Mouse (Mus musculus) midbrain, embryonic 14.5 days (tissue): ENCODE results near the gene Tedc2. TPM values are rescaled to one million over a fixed set of nuclear protein-coding genes. Genes with fewer than 3 reads are reported as not detected.
A peak's percentile ranks its signal among the peaks of the same experiment; 100 is the strongest.

Experiments
- ATAC-seq: fragments of 200-750 bp; cut with Nextera tagmentation; 2 replicates; pipeline ENCODE4 v1.8.0; 2017; ENCODE audit warnings: moderate number of reproducible peaks, moderate library complexity; ENCODE audit not compliant: low FRiP score, low TSS enrichment
- DNase-seq: peaks from one replicate; pipeline ENCODE4 v3.0.0-alpha.2; 2015
- H3K27ac ChIP-seq: fragments of 300-500 bp; sonication (generic); replicated peaks from 2 replicates; pipeline ENCODE4 v1.5.1; 2014; ENCODE audit warnings: mild to moderate bottlenecking, low read depth, low read length, moderate library complexity
- H3K27me3 ChIP-seq: fragments of 300-500 bp; sonication (generic); 2 replicates; pipeline ENCODE4 v1.6.1; 2014; ENCODE audit warnings: low read length, control low read depth, mixed read lengths; ENCODE audit not compliant: control insufficient read depth, insufficient read depth
- H3K36me3 ChIP-seq: fragments of 300-500 bp; sonication (generic); 2 replicates; pipeline ENCODE4 v1.6.1; 2014; ENCODE audit warnings: low read length, control low read depth; ENCODE audit not compliant: control insufficient read depth, insufficient read depth
- H3K4me1 ChIP-seq: fragments of 300-500 bp; sonication (generic); 2 replicates; pipeline ENCODE4 v1.6.1; 2014; ENCODE audit warnings: mild to moderate bottlenecking, antibody characterized with exemption, low read length, control low read depth; ENCODE audit not compliant: control insufficient read depth, insufficient read depth
- H3K4me2 ChIP-seq: fragments of 300-500 bp; sonication (generic); 2 replicates; pipeline ENCODE4 v1.6.1; 2014; ENCODE audit warnings: mild to moderate bottlenecking, low read length, moderate library complexity
- H3K4me3 ChIP-seq: fragments of 300-500 bp; sonication (generic); replicated peaks from 2 replicates; pipeline ENCODE4 v1.5.1; 2014; ENCODE audit warnings: low read depth, low read length
- H3K9ac ChIP-seq: fragments of 300-500 bp; sonication (generic); replicated peaks from 2 replicates; pipeline ENCODE4 v1.6.1; 2014; ENCODE audit warnings: mild to moderate bottlenecking, low read length, moderate library complexity
- H3K9me3 ChIP-seq: fragments of 300-500 bp; sonication (generic); 2 replicates; pipeline ENCODE4 v1.6.1; 2016; ENCODE audit warnings: low read length, control low read depth, mixed read lengths; ENCODE audit not compliant: control insufficient read depth
- WGBS: fragments of 180-500 bp; shearing (Covaris S2); extraction: QIAGEN DNeasy Blood & Tissue Kit; methylation state at CpG from one replicate; pipeline ENCODE4 v1.1.7; 2014; 5-methylcytosine and 5-hydroxymethylcytosine counted together
- polyA plus RNA-seq: library from polyadenylated mRNA; unstranded; fragments of >200 nt; fragmentation: Nextera tagmentation; extraction: Ambion mirVana; gene quantifications from 2 replicates; pipeline ENCODE4 v1.2.1, GENCODE M21; 2014

Gene Tedc2
- polyA plus RNA-seq, 1 experiment from 2014 or later = 9.0 TPM

DNA sequence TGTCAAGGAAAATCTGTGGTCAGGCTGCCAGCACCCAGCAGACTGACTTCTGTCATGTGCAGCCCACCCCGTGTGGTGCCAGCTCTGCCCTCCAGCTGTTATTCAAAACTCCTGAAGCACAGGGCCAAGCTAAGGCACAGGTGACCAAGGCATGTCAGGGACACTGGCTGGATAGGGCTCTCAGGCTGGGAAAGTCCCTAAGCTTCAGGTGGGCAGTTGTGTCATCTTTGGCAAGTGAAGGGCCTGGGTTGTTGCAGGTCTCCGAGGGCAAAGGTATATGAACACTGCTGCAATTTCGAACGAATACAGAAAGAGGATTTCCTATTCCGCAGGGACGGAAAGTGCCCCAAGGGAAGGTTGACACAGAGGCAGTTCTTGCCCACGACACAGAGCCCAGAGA is 15.8 kb downstream of the Tedc2 start:
- Histone ChIP-seq H3K27me3 (peaks cover 15% of the 10 kb centered on the region; the same call in 1 of the 2 replicates), H3K9ac (peak overlapping the region; percentile 87), H3K36me3 (no peaks in the 10 kb centered on the region), H3K4me2 (peak overlapping the region; percentile 94), H3K4me3 (peak overlapping the region; percentile 74), H3K4me1 (peaks cover 68% of the 10 kb centered on the region), H3K9me3 (no peaks in the 10 kb centered on the region), H3K27ac (peak overlapping the region; percentile 57)
- DNase-seq = no peak
- no peak for ATAC-seq
- WGBS = 11% methylated on average over 7 of the region's 7 CpGs

DNA sequence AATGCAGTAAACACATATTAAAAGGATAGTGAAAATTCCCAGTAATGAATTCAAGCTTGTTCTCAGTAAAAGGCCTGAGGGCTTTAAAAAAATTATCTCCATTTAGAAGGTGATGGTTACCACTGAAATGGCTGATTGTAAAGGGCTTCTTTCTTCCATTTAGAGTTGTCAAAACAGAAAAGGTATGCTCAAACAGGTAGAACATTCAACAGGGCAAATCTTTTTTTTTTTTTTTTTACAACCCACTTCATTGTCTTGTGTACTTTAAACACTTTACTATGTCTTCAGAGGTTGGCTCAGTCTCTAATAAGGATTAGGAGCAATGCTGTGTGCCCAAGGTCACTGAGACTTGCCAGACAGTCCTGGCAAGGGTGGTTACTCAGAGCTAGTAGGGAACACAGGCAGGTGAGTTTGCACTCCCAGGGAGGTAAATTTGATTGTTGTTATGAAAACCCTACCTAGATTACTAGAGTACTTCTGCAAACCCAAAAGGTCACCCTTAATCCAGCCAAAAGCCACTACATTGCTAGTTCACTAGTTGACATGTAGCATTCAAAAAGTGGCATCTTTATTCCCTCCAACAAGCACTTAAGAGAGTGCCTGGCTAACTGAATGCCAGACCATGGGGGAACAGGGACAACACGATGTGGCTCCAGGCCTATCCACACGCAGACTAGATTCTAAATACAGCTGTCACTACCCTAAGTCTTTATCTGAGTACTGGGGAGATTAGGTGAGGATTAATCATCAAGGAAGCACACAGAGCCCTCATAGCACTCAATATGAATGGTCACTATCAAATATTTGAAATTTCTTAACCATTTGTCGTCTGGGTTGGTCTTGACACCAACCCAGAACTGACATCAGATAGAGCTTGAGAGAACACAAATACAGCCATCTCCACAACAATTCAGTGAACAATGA is 16.8 kb downstream of the Tedc2 start:
- Histone ChIP-seq H3K36me3 (no peaks in the 10 kb centered on the region), H3K9ac (peak overlapping the region; percentile 87; the same call in 1 of the 2 replicates), H3K27ac (no peak overlapping the region), H3K9me3 (no peaks in the 10 kb centered on the region), H3K4me2 (peak overlapping the region; percentile 94), H3K27me3 (peaks cover 15% of the 10 kb centered on the region; the same call in 1 of the 2 replicates), H3K4me3 (peak overlapping the region; percentile 74; the same call in 1 of the 2 replicates), H3K4me1 (peaks cover 58% of the 10 kb centered on the region)
- 64% methylated on average over 3 of the region's 3 CpGs for WGBS
- DNase-seq (no peak), ATAC-seq (no peak)

DNA sequence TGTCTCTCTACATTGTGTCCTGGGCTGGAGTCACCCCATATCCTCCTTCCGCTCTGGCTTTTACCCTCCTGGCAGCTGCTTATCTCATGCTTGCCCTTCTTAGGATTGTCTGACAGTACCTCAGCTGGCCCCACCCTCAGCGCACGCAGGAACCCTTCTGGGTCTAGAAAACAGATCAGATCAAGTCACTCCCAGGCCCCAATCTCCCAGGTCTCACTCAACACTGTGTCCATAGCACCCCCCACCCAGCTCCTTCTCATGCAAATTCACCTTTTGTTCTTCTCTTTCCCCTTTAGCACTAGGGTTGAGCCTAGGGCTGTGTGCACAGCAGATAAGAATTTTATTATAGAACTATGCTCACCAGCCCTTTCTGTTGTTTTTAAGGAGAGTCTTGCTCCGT is 17.6 kb downstream of the Tedc2 start:
- Histone ChIP-seq H3K27ac (no peak overlapping the region; the same call in 1 of the 2 replicates), H3K4me3 (peak overlapping the region; percentile 8; the same call in 1 of the 2 replicates), H3K4me1 (peaks cover 50% of the 10 kb centered on the region), H3K36me3 (no peaks in the 10 kb centered on the region), H3K4me2 (peak overlapping the region; percentile 94), H3K9ac (no peak overlapping the region; the same call in 1 of the 2 replicates), H3K9me3 (no peaks in the 10 kb centered on the region), H3K27me3 (peaks cover 11% of the 10 kb centered on the region; the same call in 1 of the 2 replicates)
- DNase-seq (no peak), ATAC-seq (no peak)
- 38% methylated on average over 4 of the region's 4 CpGs for WGBS

DNA sequence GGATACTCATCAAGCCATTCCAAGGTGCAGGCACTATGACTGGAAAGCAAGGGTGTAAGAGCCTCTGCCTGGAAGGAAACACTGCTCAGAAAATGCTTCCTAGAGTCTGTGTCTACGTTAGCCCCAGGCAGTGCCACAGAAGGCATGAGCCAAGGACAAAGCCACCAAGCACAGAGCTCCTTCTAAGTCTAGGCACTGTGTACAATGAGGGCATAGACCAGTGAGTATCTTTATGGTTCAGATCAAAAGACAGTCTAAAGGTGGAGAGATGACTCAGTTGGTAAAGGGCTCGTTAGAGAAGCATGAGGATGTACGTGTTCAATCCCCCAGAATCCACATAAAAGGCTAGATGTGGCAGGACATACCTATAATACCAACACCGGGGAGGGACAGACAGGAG is 19.6 kb downstream of the Tedc2 start:
- Histone ChIP-seq H3K4me1 (peaks cover 31% of the 10 kb centered on the region), H3K9ac (no peak overlapping the region), H3K9me3 (no peaks in the 10 kb centered on the region), H3K4me3 (no peak overlapping the region), H3K36me3 (no peaks in the 10 kb centered on the region), H3K4me2 (no peak overlapping the region), H3K27me3 (no peaks in the 10 kb centered on the region), H3K27ac (no peak overlapping the region)
- WGBS = 83% methylated on average over 4 of the region's 4 CpGs
- ATAC-seq (no peak), DNase-seq (no peak)

DNA sequence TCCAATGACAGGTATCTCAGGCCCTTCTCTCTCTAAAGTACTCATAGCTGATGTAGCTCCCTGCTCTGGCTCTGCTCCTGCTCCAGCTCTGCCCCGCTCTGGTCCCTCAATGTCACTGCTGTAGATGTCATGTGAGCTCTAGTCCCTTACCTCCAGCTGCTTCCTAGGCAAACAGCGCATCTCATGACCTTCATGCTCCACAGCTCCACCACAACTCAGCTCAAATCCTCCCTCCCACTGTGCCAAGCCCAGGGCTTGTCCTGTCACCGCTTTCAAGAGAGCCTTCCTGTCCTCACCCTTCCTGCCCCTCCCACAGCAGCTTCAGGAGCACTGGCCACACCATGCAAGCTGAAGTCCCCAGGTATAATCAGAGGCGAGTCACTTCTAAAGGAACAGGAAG is 20.9 kb downstream of the Tedc2 start:
- no peak overlapping the region for H3K4me2 ChIP-seq
- no peak for DNase-seq
- no peaks in the 10 kb centered on the region for H3K27me3 ChIP-seq
- WGBS = 67% methylated on average over 4 of the region's 4 CpGs
- no peak overlapping the region for H3K9ac ChIP-seq
- no peak for ATAC-seq
- H3K9me3 ChIP-seq = no peaks in the 10 kb centered on the region
- H3K4me3 ChIP-seq = no peak overlapping the region
- H3K27ac ChIP-seq = no peak overlapping the region
- peaks cover 23% of the 10 kb centered on the region for H3K4me1 ChIP-seq
- H3K36me3 ChIP-seq = no peaks in the 10 kb centered on the region

DNA sequence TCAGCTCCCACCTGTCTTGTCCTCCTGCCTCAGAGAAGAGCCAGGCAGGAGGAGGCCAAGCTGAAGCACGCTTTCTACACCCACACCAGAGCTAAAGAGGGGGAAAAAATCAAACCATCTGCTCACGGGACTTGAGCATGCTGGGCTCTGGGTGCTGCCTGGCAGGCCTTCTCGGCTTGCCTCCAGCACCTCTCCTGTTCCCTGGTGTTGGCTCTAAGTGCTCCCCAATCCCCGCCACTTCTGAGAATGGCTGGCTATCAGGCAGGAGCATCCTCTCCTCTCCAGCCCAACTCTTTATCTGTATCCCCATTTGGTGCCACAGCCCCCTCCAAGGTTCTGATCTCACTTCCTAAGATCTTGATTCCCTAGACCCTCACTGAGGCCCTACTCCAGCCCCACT is 21.4 kb downstream of the Tedc2 start:
- Histone ChIP-seq H3K36me3 (0 out of 2 replicates have a peak, but pooled peaks cover 2% of the 10 kb centered on the region), H3K9ac (no peak overlapping the region)
- WGBS = 89% methylated on average over 4 of the region's 4 CpGs

DNA sequence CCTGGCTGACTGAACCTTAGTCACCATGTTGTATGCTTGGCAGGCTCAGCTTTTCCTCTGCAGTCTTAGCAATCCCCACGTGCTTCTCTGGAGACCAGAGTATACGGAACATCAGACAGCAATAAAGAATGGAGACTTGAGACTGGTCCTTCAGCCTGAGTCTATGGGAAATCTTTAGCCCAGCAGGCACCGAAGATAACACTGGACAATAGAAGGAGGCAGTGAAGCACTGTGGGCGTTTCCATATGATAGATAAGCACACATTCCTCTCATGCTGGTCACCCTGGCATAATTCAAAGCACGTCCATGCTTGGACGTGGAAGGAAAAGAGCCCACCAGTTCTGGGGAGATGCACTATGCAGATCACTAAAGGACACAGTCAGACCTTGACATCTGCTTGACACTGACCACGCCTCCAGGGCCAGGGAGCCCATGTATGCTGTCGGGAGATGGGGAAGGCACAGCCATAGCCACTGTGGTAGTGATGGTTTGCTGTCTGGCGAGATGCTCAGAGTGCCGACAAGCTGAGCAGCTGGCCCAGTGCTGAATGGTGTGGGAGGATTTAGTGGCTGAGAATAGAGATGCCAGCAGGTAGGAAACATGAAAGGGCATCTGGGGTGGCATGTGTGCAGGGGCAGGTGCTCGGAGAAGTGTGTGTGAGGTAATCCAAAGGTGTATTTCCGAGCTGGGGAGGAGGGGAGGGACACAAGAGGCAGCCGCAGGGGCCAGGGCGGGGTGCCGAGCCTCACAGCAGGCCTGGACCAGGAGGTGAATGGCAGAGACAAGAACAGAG is 23.4 kb downstream of the Tedc2 start:
- Histone ChIP-seq H3K4me3 (no peak overlapping the region), H3K4me1 (no peaks in the 10 kb centered on the region), H3K9ac (0 out of 2 replicates have a peak overlapping the region, but pooled peaks have one; percentile 16), H3K27ac (no peak overlapping the region), H3K36me3 (0 out of 2 replicates have a peak, but pooled peaks cover 3% of the 10 kb centered on the region), H3K9me3 (no peaks in the 10 kb centered on the region), H3K4me2 (no peak overlapping the region), H3K27me3 (no peaks in the 10 kb centered on the region)
- DNase-seq (no peak), ATAC-seq (no peak)
- WGBS = 59% methylated on average over 15 of the region's 15 CpGs

More for the DNA sequence above, 21.4 kb downstream of the Tedc2 start:
- H3K9me3 ChIP-seq = no peaks in the 10 kb centered on the region
- no peak overlapping the region for H3K4me2 ChIP-seq
- DNase-seq = no peak
- no peak for ATAC-seq
- H3K27ac ChIP-seq = no peak overlapping the region
- H3K4me3 ChIP-seq = no peak overlapping the region
- H3K27me3 ChIP-seq = no peaks in the 10 kb centered on the region
- H3K4me1 ChIP-seq = peaks cover 18% of the 10 kb centered on the region

DNA sequence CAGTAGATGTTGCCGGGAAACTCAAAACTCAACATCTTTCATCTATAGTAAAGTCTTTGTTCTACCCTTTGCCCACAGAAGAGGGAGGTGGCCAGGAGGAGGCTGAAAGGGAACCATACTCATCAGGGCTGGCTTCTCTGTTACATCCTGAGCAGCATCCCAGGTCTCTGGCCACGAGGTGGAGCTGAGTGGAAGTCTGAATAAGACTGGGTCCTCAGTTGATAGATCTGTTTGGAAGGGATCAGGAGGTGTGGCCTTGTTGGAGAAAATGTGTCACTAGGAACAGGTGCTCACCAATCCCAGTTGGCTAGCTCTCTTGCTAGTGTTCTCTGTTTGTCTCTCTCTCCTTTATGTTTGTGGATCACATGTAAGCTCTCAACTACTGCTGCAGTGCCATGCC is 25.3 kb downstream of the Tedc2 start:
- Histone ChIP-seq H3K9me3 (no peaks in the 10 kb centered on the region), H3K4me1 (no peaks in the 10 kb centered on the region), H3K27me3 (no peaks in the 10 kb centered on the region), H3K9ac (no peak overlapping the region), H3K4me2 (no peak overlapping the region), H3K4me3 (no peak overlapping the region), H3K36me3 (0 out of 2 replicates have a peak, but pooled peaks cover 3% of the 10 kb centered on the region), H3K27ac (no peak overlapping the region)
- DNase-seq = no peak
- WGBS = 80% methylated on average over 2 of the region's 2 CpGs
- ATAC-seq = no peak
